Mouse (Mus musculus) E14TG2a.4 (cell line): ENCODE measurements around the gene Sfn.

Experiments used
- CTCF ChIP-seq: conservative IDR thresholded peaks from 2 replicates; pipeline ENCODE4 v1.5.1; 2014; ENCODE audit warnings: low read length
- POU5F1 ChIP-seq: IDR thresholded peaks from 2 replicates; pipeline ENCODE4 v1.6.1; 2014; ENCODE audit warnings: low read length, borderline replicate concordance

- TF ChIP-seq POU5F1 (no peak), CTCF (no peak)
These were observed 30.7 kb upstream of the Sfn start for GRCm38 (mm10) chr4:133632483-133633327.
